Mouse (Mus musculus) C2C12 (cell line): ENCODE data around the gene H2al2a.

Experiments
- CEBPB ChIP-seq: IDR thresholded peaks from one replicate; pipeline ENCODE4 v1.6.1; 2011; ENCODE audit warnings: low read depth, mild to moderate bottlenecking, control low read depth, moderate library complexity
- CTCF ChIP-seq: IDR thresholded peaks from one replicate; pipeline ENCODE4 v1.5.1; 2011; ENCODE audit not compliant: control insufficient read depth, insufficient read depth, insufficient read length
- MAX ChIP-seq: IDR thresholded peaks from one replicate; pipeline ENCODE4 v1.6.1; 2011; ENCODE audit warnings: mild to moderate bottlenecking, control low read depth
- MYOD1 ChIP-seq: IDR thresholded peaks from one replicate; pipeline ENCODE4 v1.6.1; 2011; ENCODE audit warnings: low read depth; ENCODE audit not compliant: control insufficient read depth, insufficient read length
- MYOG ChIP-seq: IDR thresholded peaks from one replicate; pipeline ENCODE4 v1.6.1; 2011; ENCODE audit not compliant: control insufficient read depth, insufficient read length; ENCODE audit errors: extremely low read depth
- USF1 ChIP-seq: IDR thresholded peaks from one replicate; pipeline ENCODE4 v1.6.1; 2011; ENCODE audit warnings: low read depth, mild to moderate bottlenecking, control low read depth, moderate library complexity

DNA sequence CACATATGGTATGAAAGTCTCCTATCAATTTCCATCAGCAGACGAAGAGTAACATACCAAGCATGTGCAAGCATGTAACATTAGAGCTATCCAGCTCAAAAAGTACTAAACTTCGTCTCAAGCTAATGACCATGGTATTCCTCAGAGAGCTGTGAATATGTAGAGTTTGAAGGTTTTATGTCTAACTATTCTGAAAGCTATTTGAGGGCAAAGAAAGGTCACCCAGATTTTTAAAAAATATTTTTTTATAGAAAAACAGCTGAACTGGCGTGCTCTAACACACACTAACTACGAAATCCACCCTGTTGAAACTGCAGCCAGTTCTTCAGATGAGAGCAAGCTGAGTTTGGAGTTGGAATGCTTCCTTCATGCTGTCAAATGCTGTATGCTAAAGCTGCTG is 7.5 kb upstream of the H2al2a start:
- TF ChIP-seq USF1 (no peak), CTCF (no peak), MAX (no peak), MYOD1 (no peak), CEBPB (no peak), MYOG (no peak)
